Mouse (Mus musculus) C2C12 (cell line): ENCODE measurements at regions not wholly inside any gene's neighbourhood (a gene's known extent, or its start where the extent isn't known, plus 50 kb on each side); places are given as distances from the start of the nearest gene placed in this dataset.

Experiments
- CTCF ChIP-seq: IDR thresholded peaks from one replicate; pipeline ENCODE4 v1.5.1; 2011; ENCODE audit not compliant: control insufficient read depth, insufficient read depth, insufficient read length
- MYOD1 ChIP-seq: IDR thresholded peaks from one replicate; pipeline ENCODE4 v1.6.1; 2011; ENCODE audit warnings: low read depth; ENCODE audit not compliant: control insufficient read depth, insufficient read length
- MYOG ChIP-seq: IDR thresholded peaks from one replicate; pipeline ENCODE4 v1.6.1; 2011; ENCODE audit not compliant: control insufficient read depth, insufficient read length; ENCODE audit errors: extremely low read depth
- USF1 ChIP-seq: IDR thresholded peaks from one replicate; pipeline ENCODE4 v1.6.1; 2011; ENCODE audit warnings: low read depth, mild to moderate bottlenecking, control low read depth, moderate library complexity

GRCm38 (mm10) chr17:51413741-51414140, 234.6 kb upstream of the Tbc1d5 start:
- TF ChIP-seq CTCF (no peak), MYOG (no peak), USF1 (no peak), MYOD1 (no peak)
